Mouse (Mus musculus): Measurements from ENCODE around the gene Btbd6. TPM values are rescaled to one million over a fixed set of nuclear protein-coding genes. Genes with fewer than 3 reads are reported as not detected.

Btbd6 gene
- total and polyA plus RNA-seq, 2 experiments from 2014 or later = 58.4 to 81.6 TPM

DNA sequence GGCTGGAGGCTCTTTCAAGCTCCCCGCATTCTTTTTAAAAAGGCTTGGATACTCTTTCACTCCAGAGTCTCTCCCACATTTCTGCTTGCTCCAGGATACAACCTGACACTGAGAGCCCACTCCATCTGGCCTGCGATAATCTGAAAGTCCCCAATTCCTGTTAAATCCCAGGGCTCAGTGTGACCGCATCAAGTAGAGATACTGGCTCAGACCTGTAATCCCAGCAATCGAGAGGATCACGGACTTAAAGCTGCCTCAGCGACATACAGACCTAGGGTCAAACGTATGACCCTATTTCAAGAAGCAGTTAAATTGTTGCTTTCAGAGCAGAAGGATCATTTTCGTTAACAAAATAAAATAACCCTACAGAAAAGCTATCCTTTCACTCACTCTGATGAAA, 27.7 kb downstream of the Btbd6 start:
- DNase-seq (ENCODE audit: low spot score) (no peak), ATAC-seq (ENCODE audit: low FRiP score) (no peak)
- 80% methylated on average over 8 of the region's 8 CpGs for WGBS
- Histone ChIP-seq H3K4me3 (ENCODE audit: low read depth, low read length) (no peak overlapping the region), H3K9me3 (ENCODE audit: low read length) (no peaks in the 10 kb centered on the region), H3K36me3 (ENCODE audit: insufficient read depth, low read length) (no peaks in the 10 kb centered on the region), H3K4me2 (ENCODE audit: low read depth, low read length, poor library complexity, severe bottlenecking) (no peak overlapping the region), H3K9ac (replicated peaks; ENCODE audit: low read length, poor library complexity, severe bottlenecking) (no peak overlapping the region), H3K4me1 (ENCODE audit: insufficient read depth, low read length) (0 out of 2 replicates have a peak, but pooled peaks cover 4% of the 10 kb centered on the region), H3K27ac (ENCODE audit: low read depth, low read length) (no peak overlapping the region), H3K27me3 (ENCODE audit: insufficient read depth, low read length) (no peaks in the 10 kb centered on the region; the same call in 1 of the 2 replicates)
- TF ChIP-seq CTCF (IDR thresholded peaks at IDR 0.05) = no peak

DNA sequence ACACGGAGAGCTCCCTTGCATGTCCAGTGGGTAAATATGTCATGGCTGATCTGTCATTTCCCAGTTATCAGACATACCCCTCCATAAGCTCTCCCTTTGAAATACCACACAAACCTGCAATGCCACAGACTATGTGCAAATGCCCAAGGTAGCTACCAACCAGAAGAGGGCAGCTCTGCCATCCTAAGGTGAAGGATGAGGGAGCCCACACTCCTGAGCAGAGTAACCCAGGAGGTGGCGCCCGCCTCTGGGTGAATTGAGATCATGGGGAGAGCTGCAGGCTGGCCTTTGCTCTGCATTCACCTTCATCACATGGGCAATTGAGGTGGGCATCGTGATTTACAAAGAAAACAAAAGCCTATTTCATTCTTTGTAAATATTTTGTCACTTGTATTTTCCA, 28.7 kb downstream of the Btbd6 start:
- H3K27ac ChIP-seq (ENCODE audit: low read depth, low read length) = no peak overlapping the region
- ATAC-seq (ENCODE audit: low FRiP score) = no peak

DNA sequence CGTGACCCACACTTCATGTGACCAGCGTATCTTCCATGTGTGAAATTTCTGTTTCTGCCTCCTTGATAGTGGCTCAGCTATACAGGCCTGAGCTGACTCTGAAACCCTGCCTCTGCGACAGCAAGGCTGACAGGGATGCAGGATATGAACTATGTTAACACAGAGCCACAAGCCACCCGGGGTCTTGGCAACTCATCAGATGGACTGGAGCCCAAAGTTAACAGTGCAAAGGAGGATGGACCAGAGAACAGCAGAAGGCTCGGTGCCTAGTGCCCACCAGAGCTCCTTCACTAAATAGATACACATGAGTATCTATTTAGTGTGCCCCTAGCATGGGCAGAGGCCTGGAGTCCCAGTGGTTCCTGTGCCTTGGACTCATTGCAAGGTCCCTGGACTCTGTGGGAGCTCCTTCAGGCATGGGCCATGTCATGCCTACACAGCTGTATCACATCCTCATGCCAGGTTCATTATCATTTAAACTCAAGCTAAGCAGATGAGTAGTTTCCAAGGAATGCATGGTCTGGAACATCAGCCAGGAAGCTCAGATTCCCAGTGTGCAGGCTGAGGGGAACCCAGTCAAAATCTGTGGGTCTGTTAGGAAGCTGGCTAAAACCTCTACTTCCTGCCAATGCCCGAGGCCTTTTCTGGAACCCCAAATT, 35.5 kb downstream of the Btbd6 start:
- no peak overlapping the region for H3K27ac ChIP-seq (ENCODE audit: low read depth, low read length)
- 86% methylated on average over 6 of the region's 6 CpGs for WGBS
- no peak for DNase-seq (ENCODE audit: low spot score)

More for the DNA sequence above, 28.7 kb downstream of the Btbd6 start:
- no peak overlapping the region for H3K9ac ChIP-seq (replicated peaks; ENCODE audit: low read length, poor library complexity, severe bottlenecking)
- H3K4me2 ChIP-seq (ENCODE audit: low read depth, low read length, poor library complexity, severe bottlenecking) = no peak overlapping the region
- peak; percentile 68 for TF ChIP-seq CTCF (IDR thresholded peaks at IDR 0.05)
- no peaks in the 10 kb centered on the region for H3K36me3 ChIP-seq (ENCODE audit: insufficient read depth, low read length)
- no peaks in the 10 kb centered on the region for H3K9me3 ChIP-seq (ENCODE audit: low read length)
- peak; percentile 48 for DNase-seq (ENCODE audit: low spot score)
- WGBS = 26% methylated on average over 4 of the region's 4 CpGs
- no peaks in the 10 kb centered on the region; the same call in 1 of the 2 replicates for H3K27me3 ChIP-seq (ENCODE audit: insufficient read depth, low read length)
- no peak overlapping the region for H3K4me3 ChIP-seq (ENCODE audit: low read depth, low read length)
- H3K4me1 ChIP-seq (ENCODE audit: insufficient read depth, low read length) = no peaks in the 10 kb centered on the region

DNA sequence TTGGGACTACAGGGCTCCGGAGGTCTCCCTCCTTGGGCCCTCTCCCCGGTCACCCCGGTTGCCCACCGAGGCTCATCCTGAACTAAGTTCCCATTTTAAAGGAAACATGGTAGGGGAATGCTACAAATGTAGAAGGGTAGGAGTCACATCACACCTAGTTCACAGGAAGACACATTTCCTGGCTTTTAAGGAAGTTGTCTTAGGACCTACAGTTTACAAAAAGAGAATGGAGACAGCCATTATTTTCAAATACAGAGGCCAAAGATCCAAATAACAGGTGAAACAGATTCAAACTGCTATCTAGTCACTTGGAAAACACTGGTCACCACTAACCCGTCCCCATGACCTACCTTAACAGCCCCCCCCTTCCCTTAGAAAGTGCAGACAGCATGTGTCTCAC, 36.2 kb downstream of the Btbd6 start:
- 91% methylated on average over 5 of the region's 5 CpGs for WGBS
- ATAC-seq (ENCODE audit: low FRiP score) = no peak

More for the DNA sequence above, 35.5 kb downstream of the Btbd6 start:
- no peaks in the 10 kb centered on the region for H3K9me3 ChIP-seq (ENCODE audit: low read length)
- no peaks in the 10 kb centered on the region for H3K36me3 ChIP-seq (ENCODE audit: insufficient read depth, low read length)
- ATAC-seq (ENCODE audit: low FRiP score) = no peak
- H3K27me3 ChIP-seq (ENCODE audit: insufficient read depth, low read length) = no peaks in the 10 kb centered on the region
- H3K4me2 ChIP-seq (ENCODE audit: low read depth, low read length, poor library complexity, severe bottlenecking) = no peak overlapping the region
- H3K9ac ChIP-seq (replicated peaks; ENCODE audit: low read length, poor library complexity, severe bottlenecking) = no peak overlapping the region
- H3K4me3 ChIP-seq (ENCODE audit: low read depth, low read length) = no peak overlapping the region
- TF ChIP-seq CTCF (IDR thresholded peaks at IDR 0.05) = no peak
- peaks cover 12% of the 10 kb centered on the region; the same call in 1 of the 2 replicates for H3K4me1 ChIP-seq (ENCODE audit: insufficient read depth, low read length)

DNA sequence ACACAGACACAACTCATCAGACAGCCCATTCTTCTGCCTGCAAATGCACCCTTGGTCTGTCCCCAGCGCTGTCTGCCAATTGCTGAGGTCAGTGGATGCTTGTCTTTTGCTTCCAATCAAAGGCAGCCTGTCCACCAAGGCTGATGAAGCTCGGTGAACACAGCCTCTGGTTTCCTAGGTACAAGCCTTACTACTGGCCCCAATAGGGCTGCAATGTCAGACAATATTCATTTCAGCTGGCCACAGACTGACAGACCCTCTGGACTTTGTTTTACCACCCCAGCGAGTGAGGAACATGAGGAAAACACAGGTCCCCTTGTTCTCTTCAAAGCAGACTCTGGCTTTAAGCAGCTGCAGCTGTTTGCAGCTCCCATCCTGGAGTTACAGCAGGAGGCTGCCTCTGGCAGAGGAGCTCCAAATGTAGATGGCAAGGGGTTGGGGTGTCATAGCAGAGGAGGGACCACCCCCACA, 36.8 kb downstream of the Btbd6 start:
- no peak overlapping the region for H3K4me3 ChIP-seq (ENCODE audit: low read depth, low read length)
- H3K9ac ChIP-seq (replicated peaks; ENCODE audit: low read length, poor library complexity, severe bottlenecking) = no peak overlapping the region
- TF ChIP-seq CTCF (IDR thresholded peaks at IDR 0.05) = no peak
- DNase-seq (ENCODE audit: low spot score) (peak; percentile 56), ATAC-seq (ENCODE audit: low FRiP score) (no peak)
- peak overlapping the region; percentile 82; the same call in 1 of the 2 replicates for H3K4me2 ChIP-seq (ENCODE audit: low read depth, low read length, poor library complexity, severe bottlenecking)
- WGBS = 67% methylated on average over 3 of the region's 3 CpGs
- H3K9me3 ChIP-seq (ENCODE audit: low read length) = no peaks in the 10 kb centered on the region
- no peaks in the 10 kb centered on the region for H3K36me3 ChIP-seq (ENCODE audit: insufficient read depth, low read length)
- H3K27me3 ChIP-seq (ENCODE audit: insufficient read depth, low read length) = no peaks in the 10 kb centered on the region
- H3K27ac ChIP-seq (ENCODE audit: low read depth, low read length) = peak overlapping the region; percentile 76
- H3K4me1 ChIP-seq (ENCODE audit: insufficient read depth, low read length) = peaks cover 15% of the 10 kb centered on the region; the same call in 1 of the 2 replicates

More for the DNA sequence above, 36.2 kb downstream of the Btbd6 start:
- Histone ChIP-seq H3K4me2 (ENCODE audit: low read depth, low read length, poor library complexity, severe bottlenecking) (no peak overlapping the region), H3K9ac (replicated peaks; ENCODE audit: low read length, poor library complexity, severe bottlenecking) (no peak overlapping the region), H3K9me3 (ENCODE audit: low read length) (no peaks in the 10 kb centered on the region), H3K4me3 (ENCODE audit: low read depth, low read length) (no peak overlapping the region), H3K36me3 (ENCODE audit: insufficient read depth, low read length) (no peaks in the 10 kb centered on the region), H3K27me3 (ENCODE audit: insufficient read depth, low read length) (no peaks in the 10 kb centered on the region), H3K4me1 (ENCODE audit: insufficient read depth, low read length) (peaks cover 14% of the 10 kb centered on the region; the same call in 1 of the 2 replicates), H3K27ac (ENCODE audit: low read depth, low read length) (peak overlapping the region; percentile 76; the same call in 1 of the 2 replicates)
- no peak for TF ChIP-seq CTCF (IDR thresholded peaks at IDR 0.05)
- DNase-seq (ENCODE audit: low spot score) = no peak
